Mouse (Mus musculus) Patski (cell line): Measurements from ENCODE around the gene Gadd45b. TPM values are rescaled to one million over a fixed set of nuclear protein-coding genes. Genes with fewer than 3 reads are reported as not detected.

Experiments used
- ATAC-seq: fragments of 100-300 bp; one replicate; pipeline ENCODE4 v1.8.0; 2021
- CTCF ChIA-PET: fragments of 350-600 bp; sonication (Branson Sonifier 250); formaldehyde crosslinking; loops from one replicate; lab custom pipeline; 2022; ENCODE audit warnings: inconsistent platforms; lab: Charles Lee
- POLR2A ChIA-PET: fragments of 350-600 bp; sonication (Branson Sonifier 250); formaldehyde crosslinking; loops from one replicate; lab custom pipeline; 2022; ENCODE audit warnings: antibody characterized with exemption, inconsistent platforms; lab: Charles Lee
- DNase-seq: peaks from one replicate; pipeline ENCODE4 v3.0.0-alpha.2; 2011; ENCODE audit warnings: low read depth, low spot score
- H3K27me3 ChIP-seq: fragments of 371-371 bp; one replicate; pipeline ENCODE4 v1.5.1; 2021
- CTCF ChIP-seq: fragments of 100-300 bp; IDR thresholded peaks from one replicate; pipeline ENCODE4 v1.5.1; 2021
- in situ Hi-C: fragments of 300-500 bp; cut with MboI; formaldehyde crosslinking; loops from 3 replicates; pipeline ENCODE4 v1.11.1; 2018; ENCODE audit warnings: low pct_unique_long_range_greater_than_20kb, mixed read lengths
- polyA plus RNA-seq: library from polyadenylated mRNA; unstranded; gene quantifications from one replicate; pipeline ENCODE4 v1.2.3, GENCODE M21; 2021

Gadd45b gene
- polyA plus RNA-seq, 1 experiment from 2014 or later: 53.8 TPM

- TF ChIP-seq CTCF: no peak
- no peak for DNase-seq
- no peak for ATAC-seq
- ChIA-PET POLR2A (no interaction called here), CTCF (interaction anchor here (1.0 kb wide), 1 partner anchor 16 kb away, joined by 3 read pairs; no protein-coding TSS in a partner anchor)
- H3K27me3 ChIP-seq: no peaks in the 10 kb centered on the region
- in situ Hi-C loops: no loop called here
These were observed 31.9 kb upstream of the Gadd45b start for GRCm38 (mm10) chr10:80897861-80898510.

- ChIA-PET CTCF (no interaction called here), POLR2A (no interaction called here)
- in situ Hi-C loops: no loop called here
- DNase-seq (no peak), ATAC-seq (no peak)
- no peak for TF ChIP-seq CTCF
- H3K27me3 ChIP-seq: no peaks in the 10 kb centered on the region
These were observed 30.8 kb upstream of the Gadd45b start for GRCm38 (mm10) chr10:80899074-80899473.

GRCm38 (mm10) chr10:80899591-80900317 lies 30.1 kb upstream of the Gadd45b start:
- in situ Hi-C loops: no loop called here
- peak; percentile 17 for DNase-seq
- no peak for ATAC-seq
- TF ChIP-seq CTCF: no peak
- ChIA-PET POLR2A (interaction anchor here (1.5 kb wide), 1 partner anchor 18 kb away, joined by 6 read pairs; the partner anchor contains the start of gene Lmnb2), CTCF (interaction anchor here (1.4 kb wide), 1 partner anchor 19 kb away, joined by 3 read pairs; no protein-coding TSS in a partner anchor)
- H3K27me3 ChIP-seq: no peaks in the 10 kb centered on the region

- POLR2A ChIA-PET: interaction anchor here (1.5 kb wide), 1 partner anchor 17 kb away, joined by 6 read pairs; the partner anchor contains the start of gene Lmnb2
- CTCF ChIA-PET: interaction anchor here (1.4 kb wide), 1 partner anchor 20 kb away, joined by 3 read pairs; no protein-coding TSS in a partner anchor
- peak; percentile 75 for ATAC-seq
- DNase-seq: peak; percentile 98
- no peak for TF ChIP-seq CTCF
- in situ Hi-C loops: no loop called here
- H3K27me3 ChIP-seq: no peaks in the 10 kb centered on the region
These were observed 29.3 kb upstream of the Gadd45b start, which contains the start of gene Timm13 for GRCm38 (mm10) chr10:80900318-80901247. TSS of gene Timm13 (minus strand) at chr10:80900969.

- DNase-seq: peak; percentile 22
- ChIA-PET POLR2A (no interaction called here), CTCF (interaction anchor here (0.8 to 0.9 kb wide), 3 partner anchors 80 to 93 kb away, joined by 3 read pairs; no protein-coding TSS in a partner anchor)
- ATAC-seq: no peak
- no peaks in the 10 kb centered on the region for H3K27me3 ChIP-seq
- no peak for TF ChIP-seq CTCF
- in situ Hi-C loops: no loop called here
These were observed 28.2 kb upstream of the Gadd45b start for GRCm38 (mm10) chr10:80901409-80902272.

- TF ChIP-seq CTCF: no peak
- DNase-seq: no peak
- no peaks in the 10 kb centered on the region for H3K27me3 ChIP-seq
- CTCF ChIA-PET: interaction anchor here (0.8 kb wide), 1 partner anchor 79 kb away, joined by 3 read pairs; no protein-coding TSS in a partner anchor
- POLR2A ChIA-PET: no interaction called here
- in situ Hi-C loops: no loop called here
- ATAC-seq: no peak
These were observed 27.5 kb upstream of the Gadd45b start for GRCm38 (mm10) chr10:80902273-80902940.

DNA sequence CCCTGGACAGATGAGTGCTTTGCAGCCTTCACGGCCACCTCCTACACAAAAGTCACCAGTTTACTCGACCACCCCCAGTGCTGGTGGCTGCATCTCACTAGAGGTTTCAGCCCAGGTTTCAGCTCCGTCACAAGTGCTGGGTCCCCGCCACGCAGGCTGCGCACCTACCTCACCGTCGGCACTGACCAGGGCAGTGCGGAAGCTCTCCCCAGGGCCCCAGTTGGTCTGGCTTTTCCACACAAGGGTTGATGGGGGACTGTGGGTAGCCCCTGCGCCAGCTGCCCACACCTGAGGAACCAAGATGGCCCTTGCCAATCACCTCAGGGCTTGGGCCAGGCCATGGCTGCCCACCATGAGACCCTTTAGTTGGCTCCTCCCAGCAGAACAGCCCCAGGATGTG lies 26.6 kb upstream of the Gadd45b start:
- no peaks in the 10 kb centered on the region for H3K27me3 ChIP-seq
- no peak for TF ChIP-seq CTCF
- no peak for DNase-seq
- in situ Hi-C loops: no loop called here
- CTCF ChIA-PET: no interaction called here
- POLR2A ChIA-PET: no interaction called here
- no peak for ATAC-seq

DNA sequence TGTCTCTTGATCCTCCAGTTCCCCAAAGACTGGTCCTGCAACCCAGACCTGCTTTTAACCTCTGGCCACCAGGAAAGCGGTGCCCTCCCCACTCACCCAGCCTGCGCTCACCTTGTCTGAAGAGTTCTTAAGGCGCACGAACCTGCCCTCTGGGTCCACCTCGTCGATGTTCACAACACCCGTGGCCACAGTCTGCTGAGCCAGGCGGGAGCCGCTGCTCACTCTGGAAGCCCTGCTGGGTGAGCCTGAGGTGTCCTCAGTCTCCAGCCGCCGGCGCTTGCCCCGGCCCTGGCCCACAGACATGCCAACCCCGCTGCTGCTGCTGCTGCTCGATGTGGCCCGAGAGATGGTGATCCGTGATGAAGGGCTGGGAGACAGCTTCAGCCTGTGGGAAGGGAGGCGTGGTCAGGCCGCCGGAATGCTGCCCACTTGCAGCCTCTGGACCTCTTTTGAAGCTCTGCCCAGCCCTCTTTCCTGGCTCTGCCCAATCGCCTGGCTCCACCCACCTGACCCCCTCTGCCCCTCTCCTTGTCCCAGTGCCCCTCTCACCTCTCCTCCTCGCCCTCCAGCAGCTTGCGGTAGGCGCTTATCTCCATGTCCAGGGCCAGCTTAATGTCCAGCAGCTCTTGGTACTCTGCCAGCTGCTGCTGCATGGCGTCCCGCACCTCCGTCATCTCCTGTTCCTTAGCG lies 25.7 kb upstream of the Gadd45b start:
- TF ChIP-seq CTCF: no peak
- in situ Hi-C loops: no loop called here
- DNase-seq (no peak), ATAC-seq (no peak)
- ChIA-PET POLR2A (interaction anchor here (0.6 kb wide), 1 partner anchor 25 kb away, joined by 4 read pairs; no protein-coding TSS in a partner anchor), CTCF (interaction anchor here (0.9 kb wide), 1 partner anchor 87 kb away, joined by 3 read pairs; no protein-coding TSS in a partner anchor)
- H3K27me3 ChIP-seq: no peaks in the 10 kb centered on the region
